Mouse (Mus musculus) stomach, embryonic 16.5 days (tissue): ENCODE measurements around the gene Serpinb13. TPM values are rescaled to one million over a fixed set of nuclear protein-coding genes. Genes with fewer than 3 reads are reported as not detected.

Experiments
- ATAC-seq: fragments of 200-750 bp; cut with Nextera tagmentation; 2 replicates; pipeline ENCODE4 v1.8.0; 2017; ENCODE audit warnings: moderate number of reproducible peaks, moderate TSS enrichment; ENCODE audit not compliant: insufficient read depth, low FRiP score
- H3K27ac ChIP-seq: fragments of 300-500 bp; sonication (generic); 2 replicates; pipeline ENCODE4 v1.5.1; 2014; ENCODE audit warnings: low read length
- H3K27me3 ChIP-seq: fragments of 300-500 bp; sonication (generic); 2 replicates; pipeline ENCODE4 v1.6.1; 2014; ENCODE audit warnings: low read length, control low read depth, mixed read lengths; ENCODE audit not compliant: control insufficient read depth, insufficient read depth
- H3K36me3 ChIP-seq: fragments of 300-500 bp; sonication (generic); 2 replicates; pipeline ENCODE4 v1.6.1; 2014; ENCODE audit warnings: low read length; ENCODE audit not compliant: control insufficient read depth, insufficient read depth
- H3K4me1 ChIP-seq: fragments of 300-500 bp; sonication (generic); 2 replicates; pipeline ENCODE4 v1.6.1; 2014; ENCODE audit warnings: low read length, control low read depth, mixed read lengths; ENCODE audit not compliant: control insufficient read depth, insufficient read depth
- H3K4me2 ChIP-seq: fragments of 300-500 bp; sonication (generic); 2 replicates; pipeline ENCODE4 v1.6.1; 2014; ENCODE audit warnings: low read depth, low read length, mixed read lengths
- H3K4me3 ChIP-seq: fragments of 300-500 bp; sonication (generic); replicated peaks from 2 replicates; pipeline ENCODE4 v1.5.1; 2014; ENCODE audit warnings: mild to moderate bottlenecking, low read length
- H3K9ac ChIP-seq: fragments of 300-500 bp; sonication (generic); 2 replicates; pipeline ENCODE4 v1.6.1; 2014; ENCODE audit warnings: low read length
- H3K9me3 ChIP-seq: fragments of 300-500 bp; sonication (generic); replicated peaks from 2 replicates; pipeline ENCODE4 v1.6.1; 2016; ENCODE audit warnings: low read length, control low read depth; ENCODE audit not compliant: control insufficient read depth
- WGBS: fragments of 180-500 bp; shearing (Covaris S2); extraction: QIAGEN DNeasy Blood & Tissue Kit; methylation state at CpG from one replicate; pipeline ENCODE4 v1.1.7; 2014; 5-methylcytosine and 5-hydroxymethylcytosine counted together
- polyA plus RNA-seq: library from polyadenylated mRNA; unstranded; fragments of >200 nt; fragmentation: Nextera tagmentation; extraction: Ambion mirVana; gene quantifications from 2 replicates; pipeline ENCODE4 v1.2.1, GENCODE M21; 2015

The Serpinb13 gene
- polyA plus RNA-seq = 0.08 TPM in 1 of 2 replicates, not detected in the other

- no peak within 1 kb of the TSS for H3K4me2 ChIP-seq
- H3K36me3 ChIP-seq = no peaks in the 10 kb centered on the region
- H3K27me3 ChIP-seq = no peaks in the 10 kb centered on the region
- H3K4me3 ChIP-seq = no peak within 1 kb of the TSS
- H3K9ac ChIP-seq = no peak within 1 kb of the TSS
- no peak within 1 kb of the TSS for H3K27ac ChIP-seq
- H3K4me1 ChIP-seq = no peaks in the 10 kb centered on the region
- ATAC-seq = no peak
- no peaks in the 10 kb centered on the region for H3K9me3 ChIP-seq
Measured at GRCm38 (mm10) chr1:106980684-106981083, at the start of gene Serpinb13. Gene Serpinb13 (plus strand): TSS chr1:106980984.

DNA sequence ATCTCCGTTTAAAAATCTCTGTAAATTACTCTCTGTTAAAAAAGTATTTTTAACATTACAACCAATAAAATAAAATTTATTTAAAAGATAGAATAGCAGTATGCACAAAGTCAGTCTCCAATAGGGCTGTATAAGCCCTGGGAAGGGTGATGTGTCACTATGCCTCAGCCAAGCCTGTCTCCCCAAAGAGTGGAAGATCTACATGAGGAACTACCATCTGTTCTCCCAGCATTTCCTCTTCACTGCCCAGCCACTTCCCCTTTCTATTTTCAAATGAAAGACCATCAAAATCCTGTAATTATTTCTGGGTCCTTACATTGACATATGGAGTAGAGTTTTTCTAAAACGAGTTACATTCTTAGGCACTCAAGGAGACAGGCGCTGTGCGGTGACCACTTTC is 48.8 kb upstream of the Serpinb13 start:
- no peak overlapping the region for H3K9ac ChIP-seq
- no peaks in the 10 kb centered on the region for H3K27me3 ChIP-seq
- no peaks in the 10 kb centered on the region for H3K36me3 ChIP-seq
- 75% methylated on average over 4 of the region's 4 CpGs for WGBS
- no peak overlapping the region for H3K4me2 ChIP-seq
- H3K27ac ChIP-seq = peak overlapping the region; percentile 17; the same call in 1 of the 2 replicates
- no peak for ATAC-seq
- H3K9me3 ChIP-seq = no peaks in the 10 kb centered on the region
- no peaks in the 10 kb centered on the region for H3K4me1 ChIP-seq
- H3K4me3 ChIP-seq = no peak overlapping the region

GRCm38 (mm10) chr1:106933658-106934057 is 47.1 kb upstream of the Serpinb13 start:
- no peaks in the 10 kb centered on the region for H3K4me1 ChIP-seq
- no peak overlapping the region for H3K9ac ChIP-seq
- no peak overlapping the region for H3K27ac ChIP-seq
- H3K4me3 ChIP-seq = no peak overlapping the region
- no peaks in the 10 kb centered on the region for H3K36me3 ChIP-seq
- no peak overlapping the region for H3K4me2 ChIP-seq
- H3K27me3 ChIP-seq = no peaks in the 10 kb centered on the region
- ATAC-seq = no peak
- H3K9me3 ChIP-seq = no peaks in the 10 kb centered on the region

- no peak for ATAC-seq
- 71% methylated on average over 6 of the region's 6 CpGs for WGBS
- Histone ChIP-seq H3K4me2 (no peak within 1 kb of the TSS), H3K9ac (no peak within 1 kb of the TSS), H3K27me3 (no peaks in the 10 kb centered on the region), H3K9me3 (no peaks in the 10 kb centered on the region), H3K4me3 (no peak within 1 kb of the TSS), H3K27ac (no peak within 1 kb of the TSS), H3K36me3 (no peaks in the 10 kb centered on the region), H3K4me1 (no peaks in the 10 kb centered on the region)
Measured at GRCm38 (mm10) chr1:106934265-106934664, 46.5 kb upstream of the Serpinb13 start, which contains the start of gene Serpinb12. Gene Serpinb12 (plus strand): TSS chr1:106934449.

DNA sequence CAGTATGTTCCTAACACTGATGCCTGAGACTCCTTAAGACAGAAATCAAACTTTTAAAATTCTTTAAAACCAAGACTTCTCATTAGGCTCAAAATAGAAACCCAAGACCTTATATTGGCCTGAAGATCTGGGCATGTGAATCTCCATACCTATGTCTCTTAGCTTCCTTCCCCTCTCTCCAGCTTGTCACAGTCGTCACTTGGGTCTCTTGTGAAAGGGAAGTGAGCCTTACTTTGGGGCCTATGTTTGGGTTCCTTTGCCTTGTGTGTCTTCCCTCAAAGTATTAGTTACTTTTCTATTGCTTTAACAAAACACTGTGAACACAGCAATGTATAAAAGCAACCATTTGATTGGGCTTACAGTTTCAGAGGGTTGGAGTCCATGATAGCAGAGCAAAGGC is 33.6 kb upstream of the Serpinb13 start:
- Histone ChIP-seq H3K9ac (no peak overlapping the region), H3K9me3 (no peaks in the 10 kb centered on the region), H3K4me1 (no peaks in the 10 kb centered on the region), H3K4me3 (no peak overlapping the region), H3K27ac (no peak overlapping the region), H3K27me3 (no peaks in the 10 kb centered on the region), H3K4me2 (no peak overlapping the region), H3K36me3 (no peaks in the 10 kb centered on the region)
- WGBS = 57% methylated on average over 1 of the region's 1 CpGs
- ATAC-seq = no peak

DNA sequence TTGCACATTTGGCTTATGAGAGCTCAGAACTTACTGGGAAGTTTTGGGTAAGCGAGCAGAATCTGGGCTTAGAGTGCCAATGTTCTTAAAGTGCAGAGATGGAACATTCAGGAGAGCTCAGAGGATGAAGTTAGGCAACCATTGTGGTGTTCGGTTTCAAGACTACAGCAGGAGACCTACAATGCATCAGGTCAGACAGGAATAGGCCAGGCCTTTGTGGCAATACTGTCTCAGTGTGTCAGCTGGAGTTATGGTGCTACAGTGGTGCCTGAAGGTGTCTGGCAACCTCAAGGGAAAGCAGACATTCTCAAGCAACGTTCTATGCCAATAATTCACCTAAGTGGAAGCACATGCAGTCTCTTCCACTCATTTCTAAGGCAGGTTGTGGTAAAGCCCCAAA is 20.8 kb upstream of the Serpinb13 start:
- ATAC-seq = no peak
- Histone ChIP-seq H3K9ac (no peak overlapping the region), H3K4me3 (no peak overlapping the region), H3K4me1 (no peaks in the 10 kb centered on the region), H3K27me3 (no peaks in the 10 kb centered on the region), H3K27ac (no peak overlapping the region), H3K36me3 (no peaks in the 10 kb centered on the region), H3K9me3 (no peaks in the 10 kb centered on the region), H3K4me2 (no peak overlapping the region)
- 77% methylated on average over 3 of the region's 3 CpGs for WGBS

DNA sequence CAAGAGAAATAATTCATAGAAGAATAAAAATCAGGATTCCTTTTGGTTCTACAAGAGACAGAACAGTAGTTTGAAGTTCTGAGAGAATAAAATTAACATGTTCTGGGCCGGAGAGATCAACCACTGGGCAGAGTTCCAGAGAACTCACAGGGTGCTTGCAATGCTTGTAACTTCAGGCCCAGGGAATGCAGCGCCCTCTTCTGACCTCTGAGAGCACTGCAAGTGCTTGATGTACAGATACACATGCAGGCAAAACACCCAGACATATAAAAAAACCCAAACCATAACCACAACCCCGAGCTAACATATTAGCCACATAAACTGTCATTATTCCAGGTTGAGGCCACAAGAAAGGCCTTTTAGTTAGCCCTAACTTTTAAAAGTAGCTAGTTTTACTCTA is 19.8 kb upstream of the Serpinb13 start:
- H3K9me3 ChIP-seq = no peaks in the 10 kb centered on the region
- 43% methylated on average over 3 of the region's 3 CpGs for WGBS
- H3K4me3 ChIP-seq = no peak overlapping the region
- no peaks in the 10 kb centered on the region for H3K36me3 ChIP-seq
- H3K27me3 ChIP-seq = no peaks in the 10 kb centered on the region
- H3K4me2 ChIP-seq = no peak overlapping the region
- no peak overlapping the region for H3K9ac ChIP-seq
- ATAC-seq = no peak
- H3K27ac ChIP-seq = no peak overlapping the region
- no peaks in the 10 kb centered on the region for H3K4me1 ChIP-seq

DNA sequence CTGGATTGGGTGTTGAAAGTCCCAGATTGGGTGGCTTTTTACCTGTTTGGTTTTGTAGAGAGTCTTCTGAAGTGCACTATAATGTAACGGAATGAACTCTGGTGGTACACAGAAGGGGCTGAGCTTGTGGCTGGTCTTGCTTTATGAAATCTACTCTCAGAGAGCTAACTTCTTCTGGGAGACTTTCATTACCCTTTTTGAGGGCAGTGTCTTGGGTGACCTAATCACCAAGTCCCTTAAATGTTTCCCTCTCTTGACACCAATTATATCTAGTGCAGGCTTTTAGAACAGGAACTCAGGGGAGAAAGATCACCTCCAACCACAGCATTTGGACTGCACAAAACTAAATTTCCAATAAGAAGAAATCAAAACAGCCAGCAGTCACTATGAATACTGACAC is 2.3 kb downstream of the Serpinb13 start:
- no peaks in the 10 kb centered on the region for H3K9me3 ChIP-seq
- no peak overlapping the region for H3K4me3 ChIP-seq

GRCm38 (mm10) chr1:106983865-106984264 is 3.1 kb downstream of the Serpinb13 start:
- Histone ChIP-seq H3K4me3 (no peak overlapping the region), H3K4me1 (no peaks in the 10 kb centered on the region), H3K27ac (no peak overlapping the region), H3K36me3 (no peaks in the 10 kb centered on the region), H3K27me3 (no peaks in the 10 kb centered on the region), H3K9me3 (no peaks in the 10 kb centered on the region), H3K4me2 (no peak overlapping the region), H3K9ac (no peak overlapping the region)
- no peak for ATAC-seq
- WGBS = 61% methylated on average over 2 of the region's 2 CpGs

More for the DNA sequence above, 2.3 kb downstream of the Serpinb13 start:
- no peak for ATAC-seq
- Histone ChIP-seq H3K27ac (no peak overlapping the region), H3K4me1 (no peaks in the 10 kb centered on the region), H3K36me3 (no peaks in the 10 kb centered on the region), H3K4me2 (no peak overlapping the region), H3K9ac (no peak overlapping the region), H3K27me3 (no peaks in the 10 kb centered on the region)
- WGBS = 86% methylated on average over 1 of the region's 1 CpGs

GRCm38 (mm10) chr1:107000424-107000823 is 19.6 kb downstream of the Serpinb13 start:
- Histone ChIP-seq H3K9me3 (no peaks in the 10 kb centered on the region), H3K9ac (no peak overlapping the region), H3K4me2 (no peak overlapping the region), H3K36me3 (no peaks in the 10 kb centered on the region), H3K4me3 (no peak overlapping the region), H3K27ac (no peak overlapping the region), H3K4me1 (no peaks in the 10 kb centered on the region; the same call in 1 of the 2 replicates), H3K27me3 (no peaks in the 10 kb centered on the region)
- 66% methylated on average over 13 of the region's 13 CpGs for WGBS
- ATAC-seq = no peak
